Mouse (Mus musculus): Measurements from ENCODE around the gene Trmt1. TPM values are rescaled to one million over a fixed set of nuclear protein-coding genes. Genes with fewer than 3 reads are reported as not detected.

The Trmt1 gene
- polyA plus RNA-seq, 1 experiment from 2014 or later = 72.3 TPM

- Histone ChIP-seq H3K9me3 (ENCODE audit: control insufficient read depth, low read length) (no peaks in the 10 kb centered on the region), H3K36me3 (ENCODE audit: control insufficient read depth, insufficient read depth, low read length) (no peaks in the 10 kb centered on the region; the same call in 1 of the 2 replicates), H3K4me1 (replicated peaks; ENCODE audit: control insufficient read depth, insufficient read depth, low read length) (peaks cover 32% of the 10 kb centered on the region), H3K4me2 (ENCODE audit: low read depth, low read length, severe bottlenecking) (no peak overlapping the region), H3K27me3 (ENCODE audit: control insufficient read depth, insufficient read depth, low read length) (peaks cover 7% of the 10 kb centered on the region; the same call in 1 of the 2 replicates), H3K27ac (ENCODE audit: low read depth, low read length) (no peak overlapping the region), H3K4me3 (ENCODE audit: low read depth, low read length) (no peak overlapping the region), H3K9ac (ENCODE audit: low read length) (peak overlapping the region; percentile 16; the same call in 1 of the 2 replicates)
- DNase-seq (ENCODE audit: low spot score) (no peak), ATAC-seq (replicated peaks; ENCODE audit: low FRiP score) (no peak)
- WGBS = 60% methylated on average over 9 of the region's 9 CpGs
Measured at GRCm38 (mm10) chr8:84724683-84725082, 38.6 kb downstream of the Trmt1 start.

DNA sequence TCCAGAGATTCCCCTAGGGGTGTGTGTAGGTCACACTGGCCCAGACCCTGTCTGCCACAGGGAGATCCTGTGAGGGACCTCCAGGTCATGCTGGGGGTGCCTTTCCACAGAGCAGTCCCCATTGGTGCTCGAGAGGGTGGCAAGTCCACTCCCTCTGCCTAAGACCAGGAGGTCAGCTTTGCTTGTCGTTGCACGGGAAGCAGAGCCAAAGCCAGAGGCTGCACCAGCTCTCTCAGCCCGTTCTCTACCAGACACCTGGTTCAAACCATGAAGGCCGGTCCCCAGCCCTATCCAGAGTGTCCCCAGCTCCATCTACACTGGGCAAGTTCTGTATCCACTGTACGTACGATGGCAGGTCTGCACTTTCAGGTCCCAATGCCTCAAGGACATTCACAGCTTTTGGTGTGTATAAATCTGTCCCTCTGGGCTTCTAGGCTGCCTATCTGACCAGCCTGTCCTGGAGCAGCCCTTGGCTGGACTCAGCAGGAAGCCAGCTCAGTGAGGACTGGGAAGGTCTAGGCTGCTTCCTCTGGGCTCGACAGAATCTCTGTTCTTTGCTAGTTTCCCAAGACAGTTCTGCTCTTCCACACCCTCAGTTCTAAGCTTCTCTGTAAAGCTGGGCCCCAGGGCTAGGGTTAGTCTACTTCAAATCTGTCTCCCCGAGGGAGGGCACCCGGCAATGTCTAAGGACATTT, 39.3 kb downstream of the Trmt1 start:
- Histone ChIP-seq H3K4me3 (ENCODE audit: low read depth, low read length) (no peak overlapping the region), H3K9me3 (ENCODE audit: control insufficient read depth, low read length) (no peaks in the 10 kb centered on the region), H3K27me3 (ENCODE audit: control insufficient read depth, insufficient read depth, low read length) (peaks cover 4% of the 10 kb centered on the region; the same call in 1 of the 2 replicates), H3K4me2 (ENCODE audit: low read depth, low read length, severe bottlenecking) (no peak overlapping the region), H3K27ac (ENCODE audit: low read depth, low read length) (no peak overlapping the region), H3K9ac (ENCODE audit: low read length) (peak overlapping the region; percentile 20; the same call in 1 of the 2 replicates), H3K4me1 (replicated peaks; ENCODE audit: control insufficient read depth, insufficient read depth, low read length) (peaks cover 35% of the 10 kb centered on the region), H3K36me3 (ENCODE audit: control insufficient read depth, insufficient read depth, low read length) (no peaks in the 10 kb centered on the region; the same call in 1 of the 2 replicates)
- ATAC-seq (replicated peaks; ENCODE audit: low FRiP score) (no peak), DNase-seq (ENCODE audit: low spot score) (no peak)
- 62% methylated on average over 10 of the region's 10 CpGs for WGBS

- WGBS = 21% methylated on average over 3 of the region's 3 CpGs
- no peak overlapping the region for H3K4me3 ChIP-seq (ENCODE audit: low read depth, low read length)
- H3K27ac ChIP-seq (ENCODE audit: low read depth, low read length) = no peak overlapping the region
- H3K4me2 ChIP-seq (ENCODE audit: low read depth, low read length, severe bottlenecking) = no peak overlapping the region
- no peak for ATAC-seq (replicated peaks; ENCODE audit: low FRiP score)
- H3K4me1 ChIP-seq (replicated peaks; ENCODE audit: control insufficient read depth, insufficient read depth, low read length) = peaks cover 41% of the 10 kb centered on the region
- H3K9ac ChIP-seq (ENCODE audit: low read length) = peak overlapping the region; percentile 20; the same call in 1 of the 2 replicates
- H3K27me3 ChIP-seq (ENCODE audit: control insufficient read depth, insufficient read depth, low read length) = peaks cover 4% of the 10 kb centered on the region; the same call in 1 of the 2 replicates
- H3K9me3 ChIP-seq (ENCODE audit: control insufficient read depth, low read length) = no peaks in the 10 kb centered on the region
- no peak for DNase-seq (ENCODE audit: low spot score)
- no peaks in the 10 kb centered on the region; the same call in 1 of the 2 replicates for H3K36me3 ChIP-seq (ENCODE audit: control insufficient read depth, insufficient read depth, low read length)
Measured at GRCm38 (mm10) chr8:84725941-84726259, 39.8 kb downstream of the Trmt1 start.

DNA sequence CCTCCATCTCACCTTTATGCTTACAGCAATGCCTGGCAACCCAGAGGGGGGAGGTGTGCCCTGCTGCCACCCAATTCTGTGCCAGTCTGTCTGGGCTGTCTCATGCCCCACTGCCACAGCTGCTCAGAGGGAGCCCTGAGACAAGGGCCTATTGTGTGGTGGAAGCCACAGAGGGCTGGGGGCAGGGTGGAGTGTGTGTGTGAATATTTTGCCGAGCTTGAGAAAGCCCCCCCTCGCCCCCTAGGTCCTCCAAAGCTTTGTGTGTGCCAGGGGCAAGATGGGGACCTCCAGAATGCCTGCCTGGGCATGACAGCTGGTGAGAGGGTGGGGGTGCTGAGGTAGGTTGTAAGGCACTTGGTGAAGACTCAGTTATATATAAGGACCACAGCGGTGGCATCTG, 42.4 kb downstream of the Trmt1 start:
- peaks cover 4% of the 10 kb centered on the region; the same call in 1 of the 2 replicates for H3K27me3 ChIP-seq (ENCODE audit: control insufficient read depth, insufficient read depth, low read length)
- DNase-seq (ENCODE audit: low spot score) (no peak), ATAC-seq (replicated peaks; ENCODE audit: low FRiP score) (no peak; the same call in 1 of the 2 replicates)
- no peak overlapping the region for H3K4me3 ChIP-seq (ENCODE audit: low read depth, low read length)
- H3K36me3 ChIP-seq (ENCODE audit: control insufficient read depth, insufficient read depth, low read length) = no peaks in the 10 kb centered on the region; the same call in 1 of the 2 replicates
- H3K9me3 ChIP-seq (ENCODE audit: control insufficient read depth, low read length) = no peaks in the 10 kb centered on the region
- WGBS = 72% methylated on average over 3 of the region's 3 CpGs
- no peak overlapping the region for H3K4me2 ChIP-seq (ENCODE audit: low read depth, low read length, severe bottlenecking)
- peaks cover 43% of the 10 kb centered on the region for H3K4me1 ChIP-seq (replicated peaks; ENCODE audit: control insufficient read depth, insufficient read depth, low read length)
- no peak overlapping the region for H3K27ac ChIP-seq (ENCODE audit: low read depth, low read length)
- H3K9ac ChIP-seq (ENCODE audit: low read length) = peak overlapping the region; percentile 35

DNA sequence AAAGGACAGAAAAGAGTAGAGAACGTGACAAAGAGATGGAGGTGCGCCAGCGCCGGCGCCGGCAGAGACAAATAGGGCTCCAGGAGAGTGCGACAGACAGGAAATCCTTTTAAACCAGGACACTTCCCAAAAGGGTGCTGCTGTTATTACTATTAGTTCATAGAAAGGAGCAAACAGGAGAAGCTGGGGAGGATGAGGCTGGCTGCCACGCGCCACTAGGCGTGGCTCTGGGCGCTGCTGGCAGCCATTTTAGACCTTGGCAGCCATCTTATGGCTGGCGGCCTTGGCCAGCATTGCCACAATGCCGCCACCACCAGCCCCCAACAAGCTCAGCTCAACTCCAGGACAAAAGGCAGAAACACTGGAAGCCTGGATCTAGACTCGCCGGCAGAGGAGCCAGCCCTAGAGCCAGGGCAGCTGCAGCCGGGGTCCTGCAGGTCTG, 43.8 kb downstream of the Trmt1 start:
- no peak for DNase-seq (ENCODE audit: low spot score)
- no peak for ATAC-seq (replicated peaks; ENCODE audit: low FRiP score)
- WGBS = 92% methylated on average over 16 of the region's 16 CpGs
- H3K27ac ChIP-seq (ENCODE audit: low read depth, low read length) = no peak overlapping the region
- no peak overlapping the region for H3K4me3 ChIP-seq (ENCODE audit: low read depth, low read length)
- H3K27me3 ChIP-seq (ENCODE audit: control insufficient read depth, insufficient read depth, low read length) = 0 out of 2 replicates have a peak, but pooled peaks cover 4% of the 10 kb centered on the region
- H3K9ac ChIP-seq (ENCODE audit: low read length) = no peak overlapping the region; the same call in 1 of the 2 replicates
- H3K36me3 ChIP-seq (ENCODE audit: control insufficient read depth, insufficient read depth, low read length) = no peaks in the 10 kb centered on the region; the same call in 1 of the 2 replicates
- H3K4me1 ChIP-seq (replicated peaks; ENCODE audit: control insufficient read depth, insufficient read depth, low read length) = peaks cover 33% of the 10 kb centered on the region
- no peaks in the 10 kb centered on the region for H3K9me3 ChIP-seq (ENCODE audit: control insufficient read depth, low read length)
- no peak overlapping the region for H3K4me2 ChIP-seq (ENCODE audit: low read depth, low read length, severe bottlenecking)

GRCm38 (mm10) chr8:84730541-84731370, 44.6 kb downstream of the Trmt1 start:
- 41% methylated on average over 9 of the region's 9 CpGs for WGBS
- ATAC-seq (replicated peaks; ENCODE audit: low FRiP score) = peak; percentile 42; the same call in 1 of the 2 replicates
- Histone ChIP-seq H3K36me3 (ENCODE audit: control insufficient read depth, insufficient read depth, low read length) (no peaks in the 10 kb centered on the region; the same call in 1 of the 2 replicates), H3K4me1 (replicated peaks; ENCODE audit: control insufficient read depth, insufficient read depth, low read length) (peaks cover 29% of the 10 kb centered on the region), H3K27ac (ENCODE audit: low read depth, low read length) (peak overlapping the region; percentile 71), H3K9ac (ENCODE audit: low read length) (peak overlapping the region; percentile 39), H3K27me3 (ENCODE audit: control insufficient read depth, insufficient read depth, low read length) (0 out of 2 replicates have a peak, but pooled peaks cover 6% of the 10 kb centered on the region), H3K4me3 (ENCODE audit: low read depth, low read length) (no peak overlapping the region), H3K4me2 (ENCODE audit: low read depth, low read length, severe bottlenecking) (no peak overlapping the region), H3K9me3 (ENCODE audit: control insufficient read depth, low read length) (no peaks in the 10 kb centered on the region)
- DNase-seq (ENCODE audit: low spot score) = no peak

- H3K9me3 ChIP-seq (ENCODE audit: control insufficient read depth, low read length) = no peaks in the 10 kb centered on the region
- no peak for DNase-seq (ENCODE audit: low spot score)
- peak overlapping the region; percentile 71 for H3K27ac ChIP-seq (ENCODE audit: low read depth, low read length)
- H3K36me3 ChIP-seq (ENCODE audit: control insufficient read depth, insufficient read depth, low read length) = no peaks in the 10 kb centered on the region; the same call in 1 of the 2 replicates
- no peak overlapping the region for H3K4me2 ChIP-seq (ENCODE audit: low read depth, low read length, severe bottlenecking)
- no peak overlapping the region for H3K4me3 ChIP-seq (ENCODE audit: low read depth, low read length)
- no peak for ATAC-seq (replicated peaks; ENCODE audit: low FRiP score)
- WGBS = 74% methylated on average over 11 of the region's 11 CpGs
- H3K4me1 ChIP-seq (replicated peaks; ENCODE audit: control insufficient read depth, insufficient read depth, low read length) = peaks cover 29% of the 10 kb centered on the region
- H3K9ac ChIP-seq (ENCODE audit: low read length) = peak overlapping the region; percentile 39; the same call in 1 of the 2 replicates
- H3K27me3 ChIP-seq (ENCODE audit: control insufficient read depth, insufficient read depth, low read length) = peaks cover 14% of the 10 kb centered on the region
Measured at GRCm38 (mm10) chr8:84731371-84732177, 45.5 kb downstream of the Trmt1 start.

GRCm38 (mm10) chr8:84732545-84732944, 46.4 kb downstream of the Trmt1 start:
- Histone ChIP-seq H3K36me3 (ENCODE audit: control insufficient read depth, insufficient read depth, low read length) (no peaks in the 10 kb centered on the region), H3K27ac (ENCODE audit: low read depth, low read length) (no peak overlapping the region), H3K27me3 (ENCODE audit: control insufficient read depth, insufficient read depth, low read length) (peaks cover 20% of the 10 kb centered on the region), H3K4me1 (replicated peaks; ENCODE audit: control insufficient read depth, insufficient read depth, low read length) (peaks cover 32% of the 10 kb centered on the region), H3K4me2 (ENCODE audit: low read depth, low read length, severe bottlenecking) (no peak overlapping the region), H3K4me3 (ENCODE audit: low read depth, low read length) (no peak overlapping the region), H3K9ac (ENCODE audit: low read length) (no peak overlapping the region), H3K9me3 (ENCODE audit: control insufficient read depth, low read length) (no peaks in the 10 kb centered on the region)
- DNase-seq (ENCODE audit: low spot score) (no peak), ATAC-seq (replicated peaks; ENCODE audit: low FRiP score) (no peak)
- 82% methylated on average over 5 of the region's 5 CpGs for WGBS
